Mouse (Mus musculus): ENCODE data around the gene Ap1ar. TPM values are rescaled to one million over a fixed set of nuclear protein-coding genes. Genes with fewer than 3 reads are reported as not detected.

The Ap1ar gene
- polyA plus RNA-seq, 1 experiment from 2014 or later, result 104 TPM

- WGBS, result 90% methylated on average over 11 of the region's 11 CpGs
Measured at GRCm38 (mm10) chr3:127861340-127861739, 24.0 kb upstream of the Ap1ar start.

DNA sequence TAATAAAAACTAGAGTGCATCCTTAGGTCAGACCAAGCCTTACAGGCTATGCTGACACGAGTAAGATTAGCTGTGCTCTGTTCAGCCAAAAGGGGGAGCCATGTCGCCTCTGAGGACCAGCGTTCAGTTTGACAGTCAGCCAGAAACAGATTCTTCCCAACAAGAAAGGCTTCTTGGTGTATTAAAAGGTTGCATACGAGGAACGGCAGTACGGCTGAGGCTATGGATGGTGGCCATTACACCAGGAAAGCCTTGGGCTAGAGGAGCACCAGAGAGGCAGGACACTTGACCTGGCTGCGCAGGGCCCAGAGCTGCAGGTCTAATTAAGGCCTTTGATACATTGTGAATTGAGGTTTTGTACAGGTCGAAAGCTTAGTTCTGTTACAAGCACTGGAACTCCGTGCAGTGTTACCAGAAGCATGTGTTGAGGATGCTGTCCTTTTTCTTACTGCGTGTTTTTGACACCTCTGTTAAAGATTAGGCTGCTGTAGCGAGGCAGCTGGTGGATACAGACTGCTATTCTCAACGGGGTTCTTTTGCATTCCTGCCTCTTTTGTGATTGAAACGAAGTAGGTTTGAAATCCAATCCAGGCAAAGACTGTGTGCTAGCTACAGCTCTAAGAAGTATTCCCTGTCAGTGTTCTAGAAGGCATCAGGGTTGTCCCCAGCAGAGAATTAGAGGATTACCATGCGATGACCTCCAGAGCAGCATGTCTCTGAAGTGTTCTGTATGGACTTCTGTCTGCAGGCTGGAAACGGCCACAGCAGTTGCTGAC is 16.3 kb upstream of the Ap1ar start:
- H3K27me3 ChIP-seq, result no peaks in the 10 kb centered on the region
- no peaks in the 10 kb centered on the region for H3K36me3 ChIP-seq

More at GRCm38 (mm10) chr3:127861340-127861739, 24.0 kb upstream of the Ap1ar start:
- Histone ChIP-seq H3K9ac (no peak overlapping the region), H3K4me2 (no peak overlapping the region), H3K9me3 (no peaks in the 10 kb centered on the region), H3K4me3 (no peak overlapping the region), H3K27me3 (no peaks in the 10 kb centered on the region), H3K27ac (replicated peaks) (no peak overlapping the region), H3K4me1 (replicated peaks) (no peaks in the 10 kb centered on the region), H3K36me3 (no peaks in the 10 kb centered on the region)
- ATAC-seq (ENCODE audit: low FRiP score, low read depth), result no peak

DNA sequence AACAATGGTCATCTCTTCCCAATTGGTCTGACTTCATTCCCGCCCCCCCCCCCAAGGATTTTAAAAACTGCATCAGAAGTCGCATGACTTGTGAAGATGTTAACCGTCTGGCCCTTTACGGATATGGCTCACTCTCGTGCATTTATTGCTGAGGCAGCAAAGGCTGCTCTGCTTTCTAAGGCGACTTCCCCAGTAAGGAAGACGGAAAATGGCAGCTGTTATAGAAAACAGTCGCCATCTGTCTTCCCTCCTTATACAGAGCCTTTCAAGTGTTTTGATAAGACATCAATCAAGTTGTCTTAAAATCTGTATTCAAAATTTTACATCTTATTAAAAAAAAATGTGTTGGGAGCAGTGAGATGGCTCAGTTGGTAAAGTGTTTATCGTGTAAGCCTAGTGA is 15.4 kb upstream of the Ap1ar start:
- Histone ChIP-seq H3K9ac (no peak overlapping the region), H3K36me3 (no peaks in the 10 kb centered on the region), H3K27me3 (no peaks in the 10 kb centered on the region), H3K27ac (replicated peaks) (no peak overlapping the region), H3K4me3 (no peak overlapping the region), H3K9me3 (no peaks in the 10 kb centered on the region), H3K4me1 (replicated peaks) (0 out of 2 replicates have a peak, but pooled peaks cover 6% of the 10 kb centered on the region), H3K4me2 (no peak overlapping the region)
- whole genome bisulfite sequencing, result 74% methylated on average over 9 of the region's 9 CpGs
- no peak for ATAC-seq (ENCODE audit: low FRiP score, low read depth)

More for the DNA sequence above, 16.3 kb upstream of the Ap1ar start:
- 0 out of 2 replicates have a peak, but pooled peaks cover 6% of the 10 kb centered on the region for H3K4me1 ChIP-seq (replicated peaks)
- H3K4me3 ChIP-seq, result no peak overlapping the region
- H3K4me2 ChIP-seq, result peak overlapping the region; percentile 13; the same call in 1 of the 2 replicates
- H3K27ac ChIP-seq (replicated peaks), result no peak overlapping the region
- peak; percentile 86 for ATAC-seq (ENCODE audit: low FRiP score, low read depth)
- H3K9me3 ChIP-seq, result no peaks in the 10 kb centered on the region
- H3K9ac ChIP-seq, result no peak overlapping the region
- WGBS, result 13% methylated on average over 15 of the region's 15 CpGs

DNA sequence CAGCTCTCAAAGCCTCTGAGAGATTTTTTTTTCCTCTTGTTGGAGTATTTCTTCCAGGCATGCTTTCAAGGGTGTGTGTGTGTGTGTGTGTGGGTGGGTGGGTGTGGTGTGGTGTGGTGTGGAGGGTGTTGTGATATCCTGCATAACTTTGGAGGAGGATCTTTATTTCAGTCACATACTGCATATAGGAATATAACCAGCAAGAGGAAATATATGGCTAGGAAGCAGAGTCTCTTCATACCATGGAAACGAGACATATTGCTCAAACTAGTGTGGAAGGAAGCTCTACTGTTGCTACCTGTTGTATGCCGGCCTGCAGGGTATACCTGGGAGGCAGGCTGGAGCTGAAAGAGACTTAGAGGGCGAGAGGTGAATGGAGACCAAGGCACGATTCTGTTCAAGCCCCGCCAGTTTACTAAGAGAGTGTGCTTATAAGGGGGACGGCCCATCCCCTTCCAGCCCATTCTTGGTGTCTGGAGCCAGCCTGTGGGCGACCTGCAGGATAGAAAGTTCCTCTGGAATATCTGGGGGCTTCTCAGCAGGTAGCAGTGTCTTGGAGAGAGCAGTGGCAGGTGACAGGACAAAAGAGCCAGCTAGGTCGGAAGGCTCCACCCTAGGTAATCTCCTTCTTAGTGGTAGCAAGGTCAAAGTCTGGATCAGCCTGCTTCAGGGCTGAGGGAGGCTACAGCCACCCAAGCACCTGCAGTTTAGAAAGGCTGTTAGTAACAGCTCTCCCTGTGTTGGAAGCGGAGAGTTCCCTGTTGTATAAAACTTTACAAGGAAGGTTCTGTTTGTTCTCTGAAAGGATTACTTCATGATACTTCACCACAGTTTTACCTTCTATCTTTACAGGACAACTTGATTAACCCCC is 13.7 kb upstream of the Ap1ar start:
- H3K27ac ChIP-seq (replicated peaks), result no peak overlapping the region
- no peak overlapping the region for H3K9ac ChIP-seq
- H3K27me3 ChIP-seq, result no peaks in the 10 kb centered on the region
- no peak overlapping the region for H3K4me3 ChIP-seq
- no peak for ATAC-seq (ENCODE audit: low FRiP score, low read depth)
- no peaks in the 10 kb centered on the region for H3K36me3 ChIP-seq
- 59% methylated on average over 9 of the region's 9 CpGs for WGBS
- 0 out of 2 replicates have a peak, but pooled peaks cover 6% of the 10 kb centered on the region for H3K4me1 ChIP-seq (replicated peaks)
- no peaks in the 10 kb centered on the region for H3K9me3 ChIP-seq
- H3K4me2 ChIP-seq, result no peak overlapping the region

- Histone ChIP-seq H3K4me3 (no peak overlapping the region), H3K4me2 (no peak overlapping the region), H3K27me3 (no peaks in the 10 kb centered on the region), H3K4me1 (replicated peaks) (0 out of 2 replicates have a peak, but pooled peaks cover 6% of the 10 kb centered on the region), H3K36me3 (no peaks in the 10 kb centered on the region), H3K9me3 (no peaks in the 10 kb centered on the region), H3K9ac (no peak overlapping the region), H3K27ac (replicated peaks) (no peak overlapping the region)
- ATAC-seq (ENCODE audit: low FRiP score, low read depth), result no peak
- WGBS, result 80% methylated on average over 5 of the region's 5 CpGs
Measured at GRCm38 (mm10) chr3:127849922-127850321, 12.6 kb upstream of the Ap1ar start.

DNA sequence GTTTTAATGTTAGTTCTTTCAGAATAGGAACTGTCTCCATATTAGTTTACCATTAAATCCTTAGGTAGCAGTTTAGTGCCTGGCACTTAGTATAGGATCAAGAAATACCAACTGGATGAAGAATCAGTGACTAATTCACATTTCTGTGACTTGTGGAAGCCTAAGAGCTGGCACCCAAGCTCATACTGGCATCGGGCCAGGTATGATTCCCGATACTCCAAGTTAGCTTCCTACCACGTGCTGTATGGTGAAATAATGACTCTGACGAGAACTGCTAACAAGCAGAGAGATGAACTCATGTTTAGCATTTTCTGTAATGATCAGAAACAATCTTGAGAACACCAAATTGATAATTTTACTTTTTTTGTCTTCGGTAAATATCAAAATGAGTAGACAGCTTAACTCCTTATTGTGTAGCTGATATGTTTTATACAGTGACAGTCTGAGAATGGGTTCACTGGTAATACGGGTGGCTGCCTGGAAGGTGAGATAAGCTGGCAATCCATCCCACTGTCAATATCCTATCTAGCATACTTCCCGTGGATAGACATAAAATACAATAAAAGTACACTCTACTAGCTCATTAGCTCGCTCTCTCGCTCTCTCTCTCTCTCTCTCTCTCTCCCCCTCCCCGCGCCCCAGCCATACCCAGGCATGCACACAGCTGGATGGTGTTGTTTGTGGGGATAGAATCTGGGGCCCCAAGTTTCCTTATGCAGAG is 10.9 kb upstream of the Ap1ar start:
- Histone ChIP-seq H3K4me1 (replicated peaks) (no peaks in the 10 kb centered on the region), H3K27me3 (no peaks in the 10 kb centered on the region), H3K36me3 (no peaks in the 10 kb centered on the region), H3K9ac (no peak overlapping the region), H3K9me3 (no peaks in the 10 kb centered on the region), H3K27ac (replicated peaks) (no peak overlapping the region), H3K4me3 (no peak overlapping the region), H3K4me2 (no peak overlapping the region)
- no peak for ATAC-seq (ENCODE audit: low FRiP score, low read depth)
- 80% methylated on average over 11 of the region's 11 CpGs for WGBS

DNA sequence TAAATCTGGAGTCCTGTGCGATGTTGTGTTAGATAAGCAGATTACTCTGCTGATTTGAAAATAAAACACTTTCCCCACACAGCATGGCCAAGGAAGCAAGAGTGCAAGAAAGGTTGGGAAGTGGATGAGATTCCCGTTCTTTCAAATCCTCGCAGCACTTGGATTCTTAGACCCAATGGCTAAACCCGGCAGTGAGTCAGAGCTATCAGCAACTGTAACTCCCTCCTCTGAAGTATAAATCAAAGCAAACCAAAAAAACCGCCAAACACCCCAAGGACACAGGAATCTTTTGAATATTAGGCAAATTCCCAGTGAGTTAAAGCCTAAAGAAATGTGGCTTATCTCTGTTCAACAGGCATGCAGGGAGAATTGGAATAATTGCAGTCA is 6.6 kb upstream of the Ap1ar start:
- ATAC-seq (ENCODE audit: low FRiP score, low read depth), result no peak
- no peaks in the 10 kb centered on the region for H3K27me3 ChIP-seq
- H3K36me3 ChIP-seq, result no peaks in the 10 kb centered on the region
- H3K4me3 ChIP-seq, result no peak overlapping the region
- no peak overlapping the region for H3K27ac ChIP-seq (replicated peaks)
- WGBS, result 84% methylated on average over 5 of the region's 5 CpGs
- H3K9ac ChIP-seq, result no peak overlapping the region
- H3K4me2 ChIP-seq, result no peak overlapping the region
- H3K4me1 ChIP-seq (replicated peaks), result no peaks in the 10 kb centered on the region
- no peaks in the 10 kb centered on the region for H3K9me3 ChIP-seq

- Histone ChIP-seq H3K4me1 (replicated peaks) (peaks cover 2% of the 10 kb centered on the region), H3K27ac (replicated peaks) (no peak overlapping the region), H3K27me3 (no peaks in the 10 kb centered on the region), H3K4me3 (no peak overlapping the region), H3K9me3 (no peaks in the 10 kb centered on the region), H3K9ac (no peak overlapping the region), H3K4me2 (no peak overlapping the region), H3K36me3 (no peaks in the 10 kb centered on the region)
- no peak for ATAC-seq (ENCODE audit: low FRiP score, low read depth)
- 85% methylated on average over 2 of the region's 2 CpGs for WGBS
Measured at GRCm38 (mm10) chr3:127843324-127843940, 6.1 kb upstream of the Ap1ar start.

DNA sequence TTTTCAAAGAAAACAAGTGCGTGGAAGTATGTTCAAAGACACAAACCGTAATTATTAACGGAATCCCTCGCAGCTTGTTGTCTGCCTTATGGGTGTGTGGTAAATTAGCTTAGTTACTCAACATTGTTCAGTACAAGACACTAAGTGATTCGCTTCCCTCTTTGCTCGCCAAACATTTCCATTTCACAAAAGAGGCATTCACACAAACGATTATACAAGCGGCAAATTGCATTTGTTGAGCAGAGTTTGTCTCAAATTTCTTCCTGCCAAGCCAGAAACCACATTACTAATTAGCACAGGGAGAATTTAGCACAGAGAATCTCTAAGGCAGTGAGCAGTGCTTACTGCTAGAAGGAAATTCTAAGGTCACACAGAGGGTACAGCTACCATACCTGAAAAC is 4.6 kb upstream of the Ap1ar start:
- H3K9me3 ChIP-seq, result no peaks in the 10 kb centered on the region
- no peak for ATAC-seq (ENCODE audit: low FRiP score, low read depth)
- H3K27me3 ChIP-seq, result no peaks in the 10 kb centered on the region
- no peak overlapping the region for H3K4me3 ChIP-seq
- H3K9ac ChIP-seq, result no peak overlapping the region
- no peaks in the 10 kb centered on the region for H3K36me3 ChIP-seq
- 73% methylated on average over 8 of the region's 8 CpGs for WGBS
- H3K27ac ChIP-seq (replicated peaks), result no peak overlapping the region
- H3K4me1 ChIP-seq (replicated peaks), result peaks cover 7% of the 10 kb centered on the region
- no peak overlapping the region for H3K4me2 ChIP-seq

GRCm38 (mm10) chr3:127837972-127838644 is 785 bp upstream of the Ap1ar start:
- Histone ChIP-seq H3K9me3 (no peaks in the 10 kb centered on the region), H3K36me3 (no peaks in the 10 kb centered on the region), H3K4me3 (peak overlapping the region; percentile 74), H3K27me3 (no peaks in the 10 kb centered on the region), H3K9ac (peak overlapping the region; percentile 83), H3K4me1 (replicated peaks) (peaks cover 25% of the 10 kb centered on the region), H3K27ac (replicated peaks) (peak overlapping the region; percentile 93), H3K4me2 (peak overlapping the region; percentile 71)
- ATAC-seq (ENCODE audit: low FRiP score, low read depth), result no peak; the same call in 1 of the 2 replicates
- 35% methylated on average over 8 of the region's 8 CpGs for WGBS

DNA sequence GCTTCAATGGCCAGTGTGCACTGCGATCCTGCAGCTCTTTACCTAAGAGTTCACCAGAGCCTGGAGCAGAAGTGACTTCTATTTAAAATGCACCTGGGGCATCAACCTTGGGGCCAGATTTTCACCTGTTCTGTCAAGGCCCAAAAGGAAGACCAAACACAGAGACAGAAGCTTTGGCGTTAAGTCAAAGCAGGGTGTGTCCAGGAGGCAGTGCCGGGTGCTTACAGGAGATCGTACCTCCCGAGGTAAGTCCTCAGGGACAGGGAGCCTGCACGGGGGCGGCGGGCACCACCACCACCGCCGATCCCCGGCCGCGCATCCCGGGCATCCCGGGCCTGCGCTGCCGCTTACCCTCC is 547 bp downstream of the Ap1ar start:
- Histone ChIP-seq H3K27ac (replicated peaks) (peak overlapping the region; percentile 93), H3K9ac (peak overlapping the region; percentile 83), H3K4me1 (replicated peaks) (peaks cover 25% of the 10 kb centered on the region), H3K36me3 (no peaks in the 10 kb centered on the region), H3K4me2 (peak overlapping the region; percentile 67), H3K9me3 (no peaks in the 10 kb centered on the region), H3K4me3 (peak overlapping the region; percentile 74), H3K27me3 (no peaks in the 10 kb centered on the region)
- ATAC-seq (ENCODE audit: low FRiP score, low read depth), result no peak
- 0% methylated on average over 16 of the region's 17 CpGs for WGBS
